Mouse (Mus musculus): ENCODE measurements at regions not wholly inside any gene's neighbourhood (a gene's known extent, or its start where the extent isn't known, plus 50 kb on each side); places are given as distances from the start of the nearest gene placed in this dataset.

GRCm38 (mm10) chr13:59363428-59363827, 221.6 kb downstream of the Agtpbp1 start:
- no peaks in the 10 kb centered on the region for H3K36me3 ChIP-seq (ENCODE audit: control insufficient read depth, insufficient read depth, low read length)

DNA sequence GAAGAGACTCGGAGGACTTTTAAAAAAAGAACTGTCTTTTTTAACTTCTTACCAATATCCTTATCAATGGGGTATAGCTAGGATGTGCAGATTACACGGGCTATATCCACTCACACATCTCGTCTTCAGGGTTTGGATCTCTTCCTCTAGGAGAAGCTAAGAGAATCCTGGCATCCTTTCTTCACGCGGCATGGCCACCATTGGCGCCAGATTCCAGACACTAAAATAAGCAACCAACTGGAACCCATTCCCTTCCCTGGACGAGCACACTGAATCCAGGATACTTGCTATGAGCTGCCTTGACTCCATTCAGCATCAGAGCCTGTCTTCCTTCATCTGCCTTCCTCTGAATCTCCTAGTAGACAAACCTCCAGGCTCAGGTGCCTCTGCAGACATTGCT, 223.7 kb downstream of the Agtpbp1 start:
- Histone ChIP-seq H3K9ac (ENCODE audit: low read depth, low read length) (no peak overlapping the region), H3K4me1 (ENCODE audit: control insufficient read depth, insufficient read depth, low read length) (no peaks in the 10 kb centered on the region)
- WGBS = 87% methylated on average over 7 of the region's 7 CpGs

More at GRCm38 (mm10) chr13:59363428-59363827, 221.6 kb downstream of the Agtpbp1 start:
- H3K4me2 ChIP-seq (ENCODE audit: low read depth, low read length) = no peak overlapping the region
- H3K4me3 ChIP-seq (ENCODE audit: low read length) = no peak overlapping the region
- H3K27ac ChIP-seq (ENCODE audit: low read length) = no peak overlapping the region
- no peaks in the 10 kb centered on the region for H3K27me3 ChIP-seq (replicated peaks; ENCODE audit: control insufficient read depth, insufficient read depth, low read length)
- WGBS = 72% methylated on average over 10 of the region's 10 CpGs
- no peak overlapping the region for H3K9ac ChIP-seq (ENCODE audit: low read depth, low read length)
- no peaks in the 10 kb centered on the region for H3K4me1 ChIP-seq (ENCODE audit: control insufficient read depth, insufficient read depth, low read length)
- H3K9me3 ChIP-seq (ENCODE audit: control insufficient read depth, low read length) = no peaks in the 10 kb centered on the region
- ATAC-seq = no peak

GRCm38 (mm10) chr13:59360026-59360425, 225.0 kb downstream of the Agtpbp1 start:
- no peaks in the 10 kb centered on the region for H3K4me1 ChIP-seq (ENCODE audit: control insufficient read depth, insufficient read depth, low read length)
- H3K27ac ChIP-seq (ENCODE audit: low read length) = no peak overlapping the region
- H3K9me3 ChIP-seq (ENCODE audit: control insufficient read depth, low read length) = no peaks in the 10 kb centered on the region
- H3K4me3 ChIP-seq (ENCODE audit: low read length) = no peak overlapping the region
- no peak for ATAC-seq
- no peak overlapping the region for H3K4me2 ChIP-seq (ENCODE audit: low read depth, low read length)
- H3K27me3 ChIP-seq (replicated peaks; ENCODE audit: control insufficient read depth, insufficient read depth, low read length) = no peaks in the 10 kb centered on the region
- 74% methylated on average over 3 of the region's 3 CpGs for WGBS
- H3K9ac ChIP-seq (ENCODE audit: low read depth, low read length) = no peak overlapping the region
- no peaks in the 10 kb centered on the region for H3K36me3 ChIP-seq (ENCODE audit: control insufficient read depth, insufficient read depth, low read length)

More for the DNA sequence above, 223.7 kb downstream of the Agtpbp1 start:
- Histone ChIP-seq H3K27ac (ENCODE audit: low read length) (no peak overlapping the region), H3K9me3 (ENCODE audit: control insufficient read depth, low read length) (no peaks in the 10 kb centered on the region), H3K27me3 (replicated peaks; ENCODE audit: control insufficient read depth, insufficient read depth, low read length) (no peaks in the 10 kb centered on the region), H3K4me2 (ENCODE audit: low read depth, low read length) (no peak overlapping the region), H3K36me3 (ENCODE audit: control insufficient read depth, insufficient read depth, low read length) (no peaks in the 10 kb centered on the region), H3K4me3 (ENCODE audit: low read length) (no peak overlapping the region)
- no peak for ATAC-seq

DNA sequence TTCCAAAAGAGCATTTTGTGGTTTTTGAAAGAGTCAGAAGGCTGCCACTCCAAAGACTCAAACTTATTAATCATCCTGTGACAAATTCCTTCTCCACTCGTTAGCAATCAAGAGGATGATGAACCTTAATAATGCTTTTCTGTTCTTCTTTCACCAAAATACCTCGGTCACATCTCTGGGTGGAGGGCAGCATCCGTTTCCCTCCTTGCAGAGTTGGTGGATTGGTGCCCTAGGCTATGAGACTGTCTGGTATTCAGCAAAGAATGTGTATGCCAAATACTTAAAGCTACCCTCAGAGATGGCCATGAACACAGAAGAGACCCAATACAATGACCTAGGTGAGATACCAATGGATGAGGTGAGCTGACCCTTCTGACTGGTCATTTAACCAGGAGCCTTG, 226.6 kb downstream of the Agtpbp1 start:
- WGBS = 80% methylated on average over 3 of the region's 3 CpGs
- no peak overlapping the region for H3K9ac ChIP-seq (ENCODE audit: low read depth, low read length)
- H3K27me3 ChIP-seq (replicated peaks; ENCODE audit: control insufficient read depth, insufficient read depth, low read length) = no peaks in the 10 kb centered on the region
- no peak overlapping the region for H3K4me3 ChIP-seq (ENCODE audit: low read length)
- no peaks in the 10 kb centered on the region for H3K9me3 ChIP-seq (ENCODE audit: control insufficient read depth, low read length)
- no peaks in the 10 kb centered on the region for H3K36me3 ChIP-seq (ENCODE audit: control insufficient read depth, insufficient read depth, low read length)
- H3K4me2 ChIP-seq (ENCODE audit: low read depth, low read length) = no peak overlapping the region
- H3K4me1 ChIP-seq (ENCODE audit: control insufficient read depth, insufficient read depth, low read length) = no peaks in the 10 kb centered on the region
- ATAC-seq = no peak
- no peak overlapping the region for H3K27ac ChIP-seq (ENCODE audit: low read length)

DNA sequence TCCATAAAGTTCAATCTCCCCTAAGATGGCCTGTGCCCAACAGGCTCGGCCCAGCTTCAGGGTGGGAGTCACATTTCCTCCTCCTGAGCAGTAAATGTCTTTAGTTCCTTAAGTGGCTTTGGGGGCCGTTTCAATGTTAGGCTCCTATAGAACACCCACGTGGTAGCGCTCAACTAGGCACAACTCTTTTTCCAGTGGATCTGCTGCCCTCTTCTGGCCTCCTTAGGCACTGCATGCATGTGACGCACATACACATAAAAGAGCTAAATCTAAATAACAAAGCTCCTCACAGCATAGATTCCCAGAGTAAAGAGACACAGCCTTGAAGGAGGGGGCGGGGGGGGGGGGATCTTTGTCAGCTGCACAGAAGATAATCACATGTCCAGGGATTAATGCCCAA, 233.6 kb downstream of the Agtpbp1 start:
- H3K36me3 ChIP-seq (ENCODE audit: control insufficient read depth, insufficient read depth, low read length) = no peaks in the 10 kb centered on the region

GRCm38 (mm10) chr13:59350613-59351150, 234.3 kb downstream of the Agtpbp1 start:
- Histone ChIP-seq H3K9ac (ENCODE audit: low read depth, low read length) (no peak overlapping the region), H3K27ac (ENCODE audit: low read length) (no peak overlapping the region), H3K27me3 (replicated peaks; ENCODE audit: control insufficient read depth, insufficient read depth, low read length) (no peaks in the 10 kb centered on the region), H3K4me1 (ENCODE audit: control insufficient read depth, insufficient read depth, low read length) (no peaks in the 10 kb centered on the region), H3K36me3 (ENCODE audit: control insufficient read depth, insufficient read depth, low read length) (no peaks in the 10 kb centered on the region), H3K4me3 (ENCODE audit: low read length) (no peak overlapping the region), H3K4me2 (ENCODE audit: low read depth, low read length) (no peak overlapping the region), H3K9me3 (ENCODE audit: control insufficient read depth, low read length) (0 out of 2 replicates have a peak, but pooled peaks cover 4% of the 10 kb centered on the region)
- no peak for ATAC-seq
- WGBS = 47% methylated on average over 7 of the region's 7 CpGs

More for the DNA sequence above, 233.6 kb downstream of the Agtpbp1 start:
- Histone ChIP-seq H3K27ac (ENCODE audit: low read length) (no peak overlapping the region), H3K9ac (ENCODE audit: low read depth, low read length) (no peak overlapping the region), H3K4me1 (ENCODE audit: control insufficient read depth, insufficient read depth, low read length) (no peaks in the 10 kb centered on the region), H3K9me3 (ENCODE audit: control insufficient read depth, low read length) (0 out of 2 replicates have a peak, but pooled peaks cover 4% of the 10 kb centered on the region), H3K4me2 (ENCODE audit: low read depth, low read length) (no peak overlapping the region), H3K4me3 (ENCODE audit: low read length) (no peak overlapping the region), H3K27me3 (replicated peaks; ENCODE audit: control insufficient read depth, insufficient read depth, low read length) (no peaks in the 10 kb centered on the region)
- 65% methylated on average over 6 of the region's 6 CpGs for WGBS
- no peak for ATAC-seq

GRCm38 (mm10) chr13:59348510-59348909, 236.5 kb downstream of the Agtpbp1 start:
- no peak for ATAC-seq
- Histone ChIP-seq H3K4me2 (ENCODE audit: low read depth, low read length) (no peak overlapping the region), H3K36me3 (ENCODE audit: control insufficient read depth, insufficient read depth, low read length) (no peaks in the 10 kb centered on the region), H3K27me3 (replicated peaks; ENCODE audit: control insufficient read depth, insufficient read depth, low read length) (no peaks in the 10 kb centered on the region), H3K4me1 (ENCODE audit: control insufficient read depth, insufficient read depth, low read length) (no peaks in the 10 kb centered on the region), H3K9ac (ENCODE audit: low read depth, low read length) (no peak overlapping the region), H3K27ac (ENCODE audit: low read length) (no peak overlapping the region), H3K9me3 (ENCODE audit: control insufficient read depth, low read length) (0 out of 2 replicates have a peak, but pooled peaks cover 4% of the 10 kb centered on the region), H3K4me3 (ENCODE audit: low read length) (no peak overlapping the region)

- H3K4me2 ChIP-seq (ENCODE audit: low read depth, low read length) = no peak overlapping the region
- H3K9ac ChIP-seq (ENCODE audit: low read depth, low read length) = no peak overlapping the region
- H3K27ac ChIP-seq (ENCODE audit: low read length) = no peak overlapping the region
- H3K9me3 ChIP-seq (ENCODE audit: control insufficient read depth, low read length) = no peaks in the 10 kb centered on the region
- no peak overlapping the region for H3K4me3 ChIP-seq (ENCODE audit: low read length)
- H3K27me3 ChIP-seq (replicated peaks; ENCODE audit: control insufficient read depth, insufficient read depth, low read length) = no peaks in the 10 kb centered on the region
- no peak for ATAC-seq
- no peaks in the 10 kb centered on the region for H3K36me3 ChIP-seq (ENCODE audit: control insufficient read depth, insufficient read depth, low read length)
- H3K4me1 ChIP-seq (ENCODE audit: control insufficient read depth, insufficient read depth, low read length) = no peaks in the 10 kb centered on the region
- 81% methylated on average over 13 of the region's 13 CpGs for WGBS
Observed at GRCm38 (mm10) chr13:59341871-59342270, 243.2 kb downstream of the Agtpbp1 start.

- no peak overlapping the region for H3K4me3 ChIP-seq (ENCODE audit: low read length)
- ATAC-seq = no peak
- no peaks in the 10 kb centered on the region for H3K4me1 ChIP-seq (ENCODE audit: control insufficient read depth, insufficient read depth, low read length)
- no peaks in the 10 kb centered on the region for H3K9me3 ChIP-seq (ENCODE audit: control insufficient read depth, low read length)
- H3K27ac ChIP-seq (ENCODE audit: low read length) = no peak overlapping the region
- H3K4me2 ChIP-seq (ENCODE audit: low read depth, low read length) = no peak overlapping the region
- H3K9ac ChIP-seq (ENCODE audit: low read depth, low read length) = no peak overlapping the region
- no peaks in the 10 kb centered on the region for H3K27me3 ChIP-seq (replicated peaks; ENCODE audit: control insufficient read depth, insufficient read depth, low read length)
- no peaks in the 10 kb centered on the region for H3K36me3 ChIP-seq (ENCODE audit: control insufficient read depth, insufficient read depth, low read length)
- 89% methylated on average over 9 of the region's 9 CpGs for WGBS
Observed at GRCm38 (mm10) chr13:59338436-59338835, 246.6 kb downstream of the Agtpbp1 start.

DNA sequence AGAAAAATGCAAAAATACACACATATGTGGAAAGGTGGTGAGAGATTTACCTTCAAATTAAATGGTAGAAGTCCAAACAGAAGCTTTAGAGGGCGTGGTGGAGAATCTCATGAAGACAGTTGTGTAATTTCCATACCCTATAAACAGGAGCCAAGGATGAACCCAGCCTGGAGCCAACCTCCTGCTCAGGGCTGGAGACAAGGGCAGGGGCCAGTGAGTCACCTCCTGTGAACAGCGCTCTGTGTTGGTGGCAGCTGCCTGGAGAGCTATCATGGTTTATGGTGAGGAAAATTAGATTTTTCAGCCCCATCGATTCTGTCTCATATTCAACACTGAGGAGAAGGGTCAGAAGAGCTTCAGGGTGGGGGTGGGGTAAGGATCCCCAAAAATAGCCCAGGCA, 261.1 kb downstream of the Agtpbp1 start:
- Histone ChIP-seq H3K9me3 (ENCODE audit: control insufficient read depth, low read length) (no peaks in the 10 kb centered on the region), H3K27me3 (replicated peaks; ENCODE audit: control insufficient read depth, insufficient read depth, low read length) (no peaks in the 10 kb centered on the region), H3K36me3 (ENCODE audit: control insufficient read depth, insufficient read depth, low read length) (no peaks in the 10 kb centered on the region), H3K4me2 (ENCODE audit: low read depth, low read length) (no peak overlapping the region), H3K4me1 (ENCODE audit: control insufficient read depth, insufficient read depth, low read length) (no peaks in the 10 kb centered on the region), H3K9ac (ENCODE audit: low read depth, low read length) (no peak overlapping the region), H3K4me3 (ENCODE audit: low read length) (no peak overlapping the region), H3K27ac (ENCODE audit: low read length) (no peak overlapping the region)
- 85% methylated on average over 3 of the region's 3 CpGs for WGBS
- ATAC-seq = no peak
